Mouse (Mus musculus): ENCODE measurements around the gene Pla2g4a. TPM values are rescaled to one million over a fixed set of nuclear protein-coding genes. Genes with fewer than 3 reads are reported as not detected.

Gene Pla2g4a
- total and polyA plus RNA-seq, 2 experiments from 2014 or later = 0.93 to 1.3 TPM

- no peaks in the 10 kb centered on the region for H3K36me3 ChIP-seq (ENCODE audit: insufficient read depth, low read length)
- H3K4me1 ChIP-seq (ENCODE audit: insufficient read depth, low read length) = no peaks in the 10 kb centered on the region
- H3K4me2 ChIP-seq (ENCODE audit: low read depth, low read length, poor library complexity, severe bottlenecking) = no peak overlapping the region
- no peak for ATAC-seq (ENCODE audit: low FRiP score)
- H3K27me3 ChIP-seq (ENCODE audit: insufficient read depth, low read length) = no peaks in the 10 kb centered on the region
- no peaks in the 10 kb centered on the region for H3K9me3 ChIP-seq (ENCODE audit: low read length)
- no peak for TF ChIP-seq CTCF (IDR thresholded peaks at IDR 0.05)
- DNase-seq (ENCODE audit: low spot score) = no peak
- no peak overlapping the region for H3K9ac ChIP-seq (replicated peaks; ENCODE audit: low read length, poor library complexity, severe bottlenecking)
- 68% methylated on average over 3 of the region's 3 CpGs for WGBS
- H3K4me3 ChIP-seq (ENCODE audit: low read depth, low read length) = no peak overlapping the region
- no peak overlapping the region for H3K27ac ChIP-seq (ENCODE audit: low read depth, low read length)
Measured at GRCm38 (mm10) chr1:149876502-149876901, 84.6 kb downstream of the Pla2g4a start.

- no peaks in the 10 kb centered on the region for H3K4me1 ChIP-seq (ENCODE audit: insufficient read depth, low read length)
- DNase-seq (ENCODE audit: low spot score) = no peak
- H3K27ac ChIP-seq (ENCODE audit: low read depth, low read length) = no peak overlapping the region
- no peaks in the 10 kb centered on the region for H3K27me3 ChIP-seq (ENCODE audit: insufficient read depth, low read length)
- no peak overlapping the region for H3K4me3 ChIP-seq (ENCODE audit: low read depth, low read length)
- ATAC-seq (ENCODE audit: low FRiP score) = no peak
- no peak for TF ChIP-seq CTCF (IDR thresholded peaks at IDR 0.05)
- 86% methylated on average over 1 of the region's 1 CpGs for WGBS
- no peak overlapping the region for H3K4me2 ChIP-seq (ENCODE audit: low read depth, low read length, poor library complexity, severe bottlenecking)
- no peak overlapping the region for H3K9ac ChIP-seq (replicated peaks; ENCODE audit: low read length, poor library complexity, severe bottlenecking)
- no peaks in the 10 kb centered on the region for H3K9me3 ChIP-seq (ENCODE audit: low read length)
- H3K36me3 ChIP-seq (ENCODE audit: insufficient read depth, low read length) = no peaks in the 10 kb centered on the region
Measured at GRCm38 (mm10) chr1:149871625-149872024, 89.5 kb downstream of the Pla2g4a start.

- H3K27ac ChIP-seq (ENCODE audit: low read depth, low read length) = no peak overlapping the region
- no peak overlapping the region for H3K4me2 ChIP-seq (ENCODE audit: low read depth, low read length, poor library complexity, severe bottlenecking)
- ATAC-seq (ENCODE audit: low FRiP score) (no peak), DNase-seq (ENCODE audit: low spot score) (no peak)
- H3K27me3 ChIP-seq (ENCODE audit: insufficient read depth, low read length) = no peaks in the 10 kb centered on the region
- H3K36me3 ChIP-seq (ENCODE audit: insufficient read depth, low read length) = no peaks in the 10 kb centered on the region
- no peaks in the 10 kb centered on the region for H3K4me1 ChIP-seq (ENCODE audit: insufficient read depth, low read length)
- no peaks in the 10 kb centered on the region for H3K9me3 ChIP-seq (ENCODE audit: low read length)
- TF ChIP-seq CTCF (IDR thresholded peaks at IDR 0.05) = no peak
- H3K4me3 ChIP-seq (ENCODE audit: low read depth, low read length) = no peak overlapping the region
- H3K9ac ChIP-seq (replicated peaks; ENCODE audit: low read length, poor library complexity, severe bottlenecking) = no peak overlapping the region
Measured at GRCm38 (mm10) chr1:149867323-149867722, 93.8 kb downstream of the Pla2g4a start.

GRCm38 (mm10) chr1:149866202-149866601, 94.9 kb downstream of the Pla2g4a start:
- H3K27ac ChIP-seq (ENCODE audit: low read depth, low read length) = no peak overlapping the region
- no peaks in the 10 kb centered on the region for H3K9me3 ChIP-seq (ENCODE audit: low read length)
- H3K4me1 ChIP-seq (ENCODE audit: insufficient read depth, low read length) = no peaks in the 10 kb centered on the region
- no peak overlapping the region for H3K9ac ChIP-seq (replicated peaks; ENCODE audit: low read length, poor library complexity, severe bottlenecking)
- H3K27me3 ChIP-seq (ENCODE audit: insufficient read depth, low read length) = no peaks in the 10 kb centered on the region
- no peak for TF ChIP-seq CTCF (IDR thresholded peaks at IDR 0.05)
- no peaks in the 10 kb centered on the region for H3K36me3 ChIP-seq (ENCODE audit: insufficient read depth, low read length)
- H3K4me3 ChIP-seq (ENCODE audit: low read depth, low read length) = no peak overlapping the region
- DNase-seq (ENCODE audit: low spot score) (no peak), ATAC-seq (ENCODE audit: low FRiP score) (no peak)
- H3K4me2 ChIP-seq (ENCODE audit: low read depth, low read length, poor library complexity, severe bottlenecking) = no peak overlapping the region
- 92% methylated on average over 3 of the region's 3 CpGs for WGBS

GRCm38 (mm10) chr1:149862801-149863200, 98.3 kb downstream of the Pla2g4a start:
- Histone ChIP-seq H3K4me2 (ENCODE audit: low read depth, low read length, poor library complexity, severe bottlenecking) (no peak overlapping the region), H3K9me3 (ENCODE audit: low read length) (no peaks in the 10 kb centered on the region), H3K4me3 (ENCODE audit: low read depth, low read length) (no peak overlapping the region), H3K4me1 (ENCODE audit: insufficient read depth, low read length) (no peaks in the 10 kb centered on the region), H3K9ac (replicated peaks; ENCODE audit: low read length, poor library complexity, severe bottlenecking) (no peak overlapping the region), H3K27me3 (ENCODE audit: insufficient read depth, low read length) (no peaks in the 10 kb centered on the region), H3K36me3 (ENCODE audit: insufficient read depth, low read length) (no peaks in the 10 kb centered on the region), H3K27ac (ENCODE audit: low read depth, low read length) (no peak overlapping the region)
- TF ChIP-seq CTCF (IDR thresholded peaks at IDR 0.05) = no peak
- ATAC-seq (ENCODE audit: low FRiP score) (no peak), DNase-seq (ENCODE audit: low spot score) (no peak)
- WGBS = 60% methylated on average over 6 of the region's 6 CpGs

DNA sequence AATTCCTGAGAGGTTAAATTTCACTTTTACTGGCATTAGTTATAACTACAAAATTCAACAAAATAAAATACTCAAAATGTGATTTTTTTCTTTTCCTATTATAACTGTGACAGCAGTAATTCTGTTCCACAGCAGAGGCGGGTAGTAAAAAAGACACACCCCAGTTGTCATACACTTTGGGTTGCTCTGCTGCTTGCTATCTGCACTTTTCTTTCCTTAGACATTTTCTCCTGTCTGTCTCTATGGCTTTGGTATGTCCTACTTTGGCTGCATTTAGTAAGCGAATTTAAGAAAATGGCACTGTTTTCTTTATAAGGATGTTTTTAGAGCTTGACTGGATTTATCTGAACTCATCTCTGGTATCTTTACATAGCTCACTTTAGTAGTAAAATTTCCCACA, 98.9 kb downstream of the Pla2g4a start:
- TF ChIP-seq CTCF (IDR thresholded peaks at IDR 0.05) = no peak

More for the DNA sequence above, 98.9 kb downstream of the Pla2g4a start:
- Histone ChIP-seq H3K9me3 (ENCODE audit: low read length) (no peaks in the 10 kb centered on the region), H3K4me2 (ENCODE audit: low read depth, low read length, poor library complexity, severe bottlenecking) (no peak overlapping the region), H3K4me1 (ENCODE audit: insufficient read depth, low read length) (no peaks in the 10 kb centered on the region), H3K4me3 (ENCODE audit: low read depth, low read length) (no peak overlapping the region), H3K27ac (ENCODE audit: low read depth, low read length) (no peak overlapping the region), H3K27me3 (ENCODE audit: insufficient read depth, low read length) (no peaks in the 10 kb centered on the region), H3K9ac (replicated peaks; ENCODE audit: low read length, poor library complexity, severe bottlenecking) (no peak overlapping the region), H3K36me3 (ENCODE audit: insufficient read depth, low read length) (no peaks in the 10 kb centered on the region)
- 80% methylated on average over 2 of the region's 2 CpGs for WGBS
- ATAC-seq (ENCODE audit: low FRiP score) (no peak), DNase-seq (ENCODE audit: low spot score) (no peak)

Measured in midbrain, postnatal 0 days (tissue).